Mouse (Mus musculus) limb, embryonic 15.5 days (tissue): ENCODE results near the gene Plcd1. TPM values are rescaled to one million over a fixed set of nuclear protein-coding genes. Genes with fewer than 3 reads are reported as not detected.

Experiments
- ATAC-seq: fragments of 200-750 bp; cut with Nextera tagmentation; 2 replicates; pipeline ENCODE4 v1.8.0; 2017; ENCODE audit warnings: low read depth, moderate TSS enrichment; ENCODE audit not compliant: insufficient number of reproducible peaks, low FRiP score, low TSS enrichment
- H3K27ac ChIP-seq: fragments of 300-500 bp; sonication (generic); 2 replicates; pipeline ENCODE4 v1.5.1; 2015; ENCODE audit warnings: moderate library complexity, mild to moderate bottlenecking, inconsistent platforms
- H3K27me3 ChIP-seq: fragments of 300-500 bp; sonication (generic); 2 replicates; pipeline ENCODE4 v1.6.1; 2015; ENCODE audit warnings: inconsistent platforms
- H3K36me3 ChIP-seq: fragments of 300-500 bp; sonication (generic); 2 replicates; pipeline ENCODE4 v1.6.1; 2015; ENCODE audit warnings: inconsistent platforms
- H3K4me1 ChIP-seq: fragments of 300-500 bp; sonication (generic); 2 replicates; pipeline ENCODE4 v1.6.1; 2015; ENCODE audit warnings: inconsistent platforms
- H3K4me2 ChIP-seq: fragments of 300-500 bp; sonication (generic); 2 replicates; pipeline ENCODE4 v1.6.1; 2015; ENCODE audit warnings: mild to moderate bottlenecking, inconsistent platforms
- H3K4me3 ChIP-seq: fragments of 300-500 bp; sonication (generic); 2 replicates; pipeline ENCODE4 v1.5.1; 2015; ENCODE audit warnings: mild to moderate bottlenecking, inconsistent platforms
- H3K9ac ChIP-seq: fragments of 300-500 bp; sonication (generic); 2 replicates; pipeline ENCODE4 v1.6.1; 2015; ENCODE audit warnings: inconsistent platforms
- H3K9me3 ChIP-seq: fragments of 300-500 bp; sonication (generic); 2 replicates; pipeline ENCODE4 v1.6.1; 2016; ENCODE audit warnings: inconsistent platforms
- WGBS: fragments of 180-500 bp; shearing (Covaris S2); methylation state at CpG from one replicate; pipeline ENCODE4 v1.1.7; 2015; 5-methylcytosine and 5-hydroxymethylcytosine counted together
- polyA plus RNA-seq: library from polyadenylated mRNA; unstranded; fragments of >200 nt; fragmentation: Nextera tagmentation; extraction: Ambion mirVana; gene quantifications from 2 replicates; pipeline ENCODE4 v1.2.1, GENCODE M21; 2015

Plcd1 gene
- polyA plus RNA-seq, 1 experiment from 2014 or later: 55.5 TPM

DNA sequence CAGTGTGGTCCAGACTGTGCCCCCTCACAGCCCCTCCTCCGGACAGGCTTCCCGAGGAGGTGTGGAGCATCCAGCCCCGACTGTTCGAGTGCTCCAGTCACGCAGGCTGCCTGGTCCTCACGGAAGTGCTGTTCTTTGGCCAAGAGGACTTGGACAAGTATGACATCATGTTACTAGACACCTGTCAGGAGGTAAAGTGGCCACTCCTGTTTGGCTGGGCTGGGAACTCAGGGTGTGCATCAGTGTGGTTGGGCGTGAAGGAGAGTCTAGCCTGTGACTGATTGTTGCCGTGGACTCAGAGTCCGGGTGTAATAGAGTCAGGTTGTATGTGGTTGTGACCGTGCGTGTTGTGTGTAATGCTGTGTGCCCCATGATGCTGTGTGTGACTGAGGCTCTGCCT is 25.0 kb downstream of the Plcd1 start:
- no peak overlapping the region for H3K27ac ChIP-seq
- peaks cover 8% of the 10 kb centered on the region; the same call in 1 of the 2 replicates for H3K4me1 ChIP-seq
- no peaks in the 10 kb centered on the region for H3K9me3 ChIP-seq
- no peak for ATAC-seq
- WGBS: 84% methylated on average over 11 of the region's 11 CpGs
- H3K27me3 ChIP-seq: no peaks in the 10 kb centered on the region
- no peak overlapping the region for H3K9ac ChIP-seq
- no peak overlapping the region for H3K4me3 ChIP-seq
- no peak overlapping the region for H3K4me2 ChIP-seq
- peaks cover 23% of the 10 kb centered on the region for H3K36me3 ChIP-seq

DNA sequence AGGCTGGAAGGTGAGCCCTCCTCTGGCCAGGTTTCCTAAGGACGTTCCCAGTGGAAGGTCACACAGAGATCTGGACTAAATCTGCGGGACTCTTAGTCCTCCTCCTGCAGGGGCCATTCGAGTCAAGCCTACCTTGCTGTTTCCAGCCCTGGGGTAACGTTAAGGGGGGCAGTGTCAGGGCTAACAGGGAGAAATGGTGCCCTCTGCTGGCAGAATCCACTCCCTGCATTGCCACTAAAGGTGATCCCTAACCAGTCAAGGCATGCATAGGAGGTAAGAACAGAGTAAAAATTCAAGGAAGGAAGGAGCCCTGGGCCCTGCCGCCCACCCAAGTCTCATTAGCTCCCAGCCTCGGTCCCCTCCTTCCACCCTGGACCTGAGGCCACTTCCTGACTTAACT is 25.7 kb downstream of the Plcd1 start:
- no peak overlapping the region for H3K4me3 ChIP-seq
- peaks cover 16% of the 10 kb centered on the region for H3K36me3 ChIP-seq
- H3K27ac ChIP-seq: no peak overlapping the region
- no peaks in the 10 kb centered on the region for H3K27me3 ChIP-seq
- H3K9ac ChIP-seq: no peak overlapping the region
- ATAC-seq: no peak
- WGBS: 3% methylated on average over 6 of the region's 6 CpGs
- peaks cover 14% of the 10 kb centered on the region for H3K4me1 ChIP-seq
- no peak overlapping the region for H3K4me2 ChIP-seq
- H3K9me3 ChIP-seq: no peaks in the 10 kb centered on the region

DNA sequence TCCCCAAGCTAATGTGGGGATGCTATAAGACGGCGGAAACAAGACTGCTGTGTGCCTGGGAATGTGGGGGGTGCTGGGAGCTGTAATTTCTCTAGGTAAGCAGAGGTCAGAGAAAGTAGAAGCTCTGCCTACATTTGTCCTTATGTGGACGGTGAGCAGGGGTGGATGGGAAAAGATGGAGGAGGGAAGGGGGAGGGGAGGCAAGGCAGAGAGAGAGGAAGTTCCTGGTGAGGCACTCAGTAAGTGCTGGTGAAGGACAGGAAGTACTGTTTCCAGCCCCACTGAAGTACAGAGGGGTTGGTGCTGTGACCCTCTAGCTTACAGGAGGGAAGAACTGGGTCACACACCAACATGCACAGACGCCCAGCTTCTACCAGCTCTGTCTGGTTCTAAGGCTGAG is 29.0 kb downstream of the Plcd1 start:
- H3K27ac ChIP-seq: no peak overlapping the region
- ATAC-seq: no peak

DNA sequence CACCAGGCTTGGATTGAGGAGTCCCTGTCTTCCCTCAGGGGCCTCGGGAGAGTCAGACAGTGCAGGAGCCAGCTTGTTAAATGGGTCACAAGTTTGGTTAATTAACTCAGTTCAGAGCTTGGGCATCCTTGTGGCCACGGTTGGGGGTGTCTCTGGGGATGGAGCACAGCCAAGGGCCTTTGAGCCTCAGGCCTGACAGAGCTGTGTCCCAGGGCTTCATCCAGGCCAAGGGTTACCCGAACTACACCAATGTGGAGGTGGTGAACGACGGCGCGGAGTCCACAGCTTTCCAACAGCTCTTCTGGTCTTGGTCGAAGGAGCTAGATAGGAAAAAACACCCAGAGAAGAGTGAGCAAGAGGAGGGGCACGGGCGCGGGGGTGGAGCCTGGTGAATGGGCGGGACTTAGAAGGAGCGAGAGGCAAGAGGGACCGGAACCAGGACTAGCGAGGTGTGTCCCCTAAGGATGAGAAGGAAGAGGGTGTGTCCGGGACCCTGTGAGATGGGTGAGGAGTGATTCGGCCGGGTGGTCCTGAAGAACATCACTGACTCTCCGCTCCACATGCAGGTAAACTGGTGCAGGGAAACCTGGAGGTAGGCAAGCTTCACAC is 30.2 kb downstream of the Plcd1 start:
- no peak overlapping the region for H3K4me2 ChIP-seq
- no peak overlapping the region for H3K27ac ChIP-seq
- no peaks in the 10 kb centered on the region for H3K27me3 ChIP-seq
- no peaks in the 10 kb centered on the region for H3K9me3 ChIP-seq
- H3K9ac ChIP-seq: no peak overlapping the region
- H3K4me3 ChIP-seq: no peak overlapping the region
- WGBS: 26% methylated on average over 19 of the region's 19 CpGs
- no peaks in the 10 kb centered on the region for H3K36me3 ChIP-seq
- peaks cover 21% of the 10 kb centered on the region for H3K4me1 ChIP-seq
- no peak for ATAC-seq

More for the DNA sequence above, 29.0 kb downstream of the Plcd1 start:
- Histone ChIP-seq H3K4me1 (peaks cover 21% of the 10 kb centered on the region), H3K36me3 (no peaks in the 10 kb centered on the region), H3K4me3 (no peak overlapping the region), H3K4me2 (no peak overlapping the region), H3K9ac (no peak overlapping the region), H3K9me3 (no peaks in the 10 kb centered on the region), H3K27me3 (no peaks in the 10 kb centered on the region)
- WGBS: 63% methylated on average over 4 of the region's 4 CpGs

DNA sequence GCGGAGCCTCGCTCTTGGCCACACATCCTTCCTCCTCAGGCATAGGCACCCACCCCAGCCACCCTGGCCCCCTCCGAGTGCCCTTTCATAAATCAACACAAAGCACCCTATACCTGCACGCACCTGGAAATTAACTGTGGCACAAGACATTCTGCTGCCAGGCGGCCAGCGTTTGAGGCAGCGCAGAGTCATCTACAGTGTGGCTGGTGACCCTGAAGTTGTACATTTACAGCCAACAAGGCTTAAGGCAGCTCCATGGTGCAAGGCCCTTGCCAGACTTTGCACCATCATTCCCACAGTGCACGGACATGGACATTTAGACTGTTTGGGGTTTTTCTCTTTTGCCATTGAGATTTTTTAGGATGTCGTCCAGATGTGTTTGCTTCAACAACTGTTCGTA is 32.6 kb downstream of the Plcd1 start:
- Histone ChIP-seq H3K9ac (no peak overlapping the region), H3K27ac (no peak overlapping the region), H3K27me3 (no peaks in the 10 kb centered on the region), H3K36me3 (no peaks in the 10 kb centered on the region), H3K4me2 (no peak overlapping the region), H3K4me3 (no peak overlapping the region), H3K9me3 (no peaks in the 10 kb centered on the region), H3K4me1 (peaks cover 14% of the 10 kb centered on the region)
- 85% methylated on average over 10 of the region's 10 CpGs for WGBS
- ATAC-seq: no peak

DNA sequence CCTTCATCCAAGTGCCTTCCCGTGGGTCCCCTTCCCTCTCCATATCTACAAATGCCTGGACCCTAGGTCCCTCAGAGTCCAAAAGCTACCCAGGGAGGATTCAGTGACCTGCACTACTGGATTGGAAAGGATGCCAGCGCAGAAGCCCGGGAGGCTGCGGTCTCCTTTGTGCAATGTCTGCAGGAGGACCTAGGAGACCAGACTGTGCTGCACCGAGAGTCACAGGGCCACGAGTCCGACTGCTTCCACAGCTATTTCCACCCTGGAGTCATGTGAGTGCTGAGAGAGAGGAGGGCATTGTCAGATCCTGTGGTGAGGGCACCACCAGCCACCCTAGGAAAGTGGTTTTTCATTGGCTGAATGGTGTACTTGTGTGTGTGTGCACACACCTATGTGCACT is 35.1 kb downstream of the Plcd1 start:
- Histone ChIP-seq H3K9me3 (no peaks in the 10 kb centered on the region), H3K4me3 (no peak overlapping the region), H3K9ac (no peak overlapping the region), H3K4me2 (no peak overlapping the region), H3K27ac (no peak overlapping the region), H3K27me3 (no peaks in the 10 kb centered on the region), H3K4me1 (peaks cover 27% of the 10 kb centered on the region), H3K36me3 (no peaks in the 10 kb centered on the region)
- ATAC-seq: no peak
- WGBS: 84% methylated on average over 7 of the region's 7 CpGs

DNA sequence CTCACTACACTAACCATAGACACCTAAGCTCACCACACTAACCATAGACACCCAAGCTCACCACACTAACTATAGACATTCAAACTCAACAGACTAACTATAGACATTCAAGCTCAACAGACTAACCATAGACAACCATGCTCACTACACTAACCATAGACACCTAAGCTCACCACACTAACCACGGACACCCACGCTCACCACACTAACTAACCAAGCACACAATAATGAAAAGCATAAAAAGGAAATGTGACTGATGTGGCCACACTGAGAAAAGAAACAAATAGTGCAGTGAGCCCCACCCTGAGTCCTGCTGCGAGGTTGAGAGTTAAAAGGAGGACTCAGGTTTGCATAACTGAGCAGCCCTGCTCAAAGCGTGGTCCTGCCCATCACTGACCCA is 38.0 kb downstream of the Plcd1 start:
- Histone ChIP-seq H3K4me1 (peaks cover 33% of the 10 kb centered on the region), H3K4me3 (no peak overlapping the region), H3K27me3 (no peaks in the 10 kb centered on the region), H3K4me2 (no peak overlapping the region), H3K9ac (no peak overlapping the region), H3K9me3 (no peaks in the 10 kb centered on the region), H3K27ac (no peak overlapping the region), H3K36me3 (no peaks in the 10 kb centered on the region)
- ATAC-seq: no peak
- WGBS: 81% methylated on average over 4 of the region's 4 CpGs

DNA sequence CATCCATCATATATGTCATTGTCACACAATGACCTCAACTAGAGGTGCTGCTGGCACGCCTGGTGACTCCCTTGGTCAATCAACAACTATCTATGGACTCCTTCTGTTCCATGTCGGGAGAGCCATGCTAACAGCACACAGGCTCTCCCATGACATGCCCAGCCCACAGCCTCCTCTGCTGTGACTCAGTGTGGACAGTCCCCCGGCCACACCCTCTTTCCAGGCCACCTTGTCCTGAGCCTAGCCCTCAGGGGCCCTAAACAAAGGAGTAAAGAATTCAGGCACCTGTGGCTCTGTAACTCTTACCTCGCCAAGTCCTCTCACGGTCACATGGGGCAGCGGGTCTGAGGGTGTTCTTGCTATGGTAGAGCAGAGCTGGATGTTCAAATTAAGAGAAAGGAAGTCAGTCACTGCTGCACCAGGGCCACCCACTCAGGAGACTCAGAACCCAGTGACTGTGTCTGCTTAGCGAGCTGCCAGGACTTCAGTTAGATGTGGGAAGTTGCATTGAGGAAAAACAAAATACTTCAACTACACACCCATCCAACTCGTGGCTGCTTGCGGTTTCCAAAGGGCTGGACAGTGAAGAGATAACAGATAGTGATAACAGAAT is 39.2 kb downstream of the Plcd1 start:
- Histone ChIP-seq H3K9ac (no peak overlapping the region), H3K4me1 (peaks cover 33% of the 10 kb centered on the region), H3K27me3 (no peaks in the 10 kb centered on the region), H3K36me3 (no peaks in the 10 kb centered on the region), H3K9me3 (no peaks in the 10 kb centered on the region), H3K4me2 (peak overlapping the region; percentile 81), H3K27ac (no peak overlapping the region), H3K4me3 (no peak overlapping the region)
- ATAC-seq: no peak
- WGBS: 78% methylated on average over 9 of the region's 9 CpGs

DNA sequence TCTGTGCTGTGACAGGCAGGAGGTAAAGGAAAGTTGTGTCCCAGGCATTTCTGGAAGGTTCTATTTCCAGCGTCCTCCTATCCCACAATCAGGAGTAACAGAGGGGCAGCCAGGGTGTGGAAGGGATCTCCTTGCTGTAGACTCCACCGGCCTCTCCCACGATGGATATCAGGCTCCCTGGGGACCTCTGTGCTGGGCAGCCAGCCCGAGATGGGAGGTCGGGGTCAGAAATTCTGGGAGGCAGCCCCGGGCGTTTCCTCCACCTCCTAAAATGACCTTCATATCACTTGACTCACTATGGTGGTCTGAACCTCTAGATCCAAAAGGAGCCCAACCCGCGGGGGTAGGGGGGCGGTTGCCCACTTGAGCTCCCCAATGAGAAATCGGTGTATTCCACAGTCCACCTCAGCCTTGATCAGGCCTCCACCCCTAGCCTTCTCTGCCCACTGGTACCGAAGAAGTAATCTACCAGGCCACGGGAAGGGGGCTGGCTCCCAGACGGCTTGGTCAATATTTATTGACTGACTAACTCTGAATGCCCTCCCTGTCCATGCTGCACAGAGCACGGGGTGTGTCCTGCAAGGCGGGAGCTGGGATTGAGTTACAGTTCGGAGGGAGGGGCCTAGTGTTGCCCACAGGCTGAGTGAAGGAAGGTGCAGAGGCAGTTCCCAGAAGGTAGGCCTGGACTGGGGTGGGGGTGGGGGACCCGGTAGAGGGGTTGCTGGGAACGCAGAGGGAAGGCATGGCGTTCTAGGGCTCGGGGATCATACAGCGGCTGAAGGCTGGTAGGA is 41.0 kb downstream of the Plcd1 start, which contains the start of gene Vill:
Vill (plus strand) TSS at position 625 of the 791 bp plus-strand sequence.
- H3K4me3 ChIP-seq: peak within 1 kb of the TSS; percentile 47
- H3K9ac ChIP-seq: peak within 1 kb of the TSS; percentile 44
- 17% methylated on average over 22 of the region's 22 CpGs for WGBS
- no peaks in the 10 kb centered on the region for H3K27me3 ChIP-seq
- peak within 1 kb of the TSS; percentile 67 for H3K27ac ChIP-seq
- ATAC-seq: peak; percentile 81
- H3K36me3 ChIP-seq: no peaks in the 10 kb centered on the region
- no peaks in the 10 kb centered on the region for H3K9me3 ChIP-seq
- H3K4me1 ChIP-seq: peaks cover 39% of the 10 kb centered on the region
- H3K4me2 ChIP-seq: peak within 1 kb of the TSS; percentile 81

DNA sequence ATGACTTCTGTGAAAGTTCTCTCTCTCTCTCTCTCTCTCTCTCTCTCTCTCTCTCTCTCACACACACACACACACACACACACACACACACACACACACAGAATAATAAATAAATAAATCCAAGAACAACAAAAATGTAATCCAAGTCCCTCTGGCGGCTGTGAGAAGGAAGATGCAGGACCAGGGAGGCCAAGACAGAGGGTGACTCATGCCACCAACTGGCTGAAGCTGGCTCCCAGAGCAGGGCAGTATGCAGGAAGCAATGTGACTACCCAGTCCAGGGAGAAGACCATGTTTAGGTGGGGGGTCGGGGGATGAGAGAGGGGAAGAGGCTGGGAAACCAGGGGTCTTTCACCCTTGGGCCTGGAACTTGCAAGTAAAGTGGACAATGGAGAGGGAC is 42.1 kb downstream of the Plcd1 start:
- no peaks in the 10 kb centered on the region for H3K9me3 ChIP-seq
- no peak overlapping the region for H3K4me3 ChIP-seq
- H3K27ac ChIP-seq: no peak overlapping the region
- no peak overlapping the region for H3K4me2 ChIP-seq
- peaks cover 39% of the 10 kb centered on the region for H3K4me1 ChIP-seq
- H3K36me3 ChIP-seq: 0 out of 2 replicates have a peak, but pooled peaks cover under 1% of the 10 kb centered on the region
- no peak for ATAC-seq
- H3K27me3 ChIP-seq: no peaks in the 10 kb centered on the region
- 77% methylated on average over 2 of the region's 2 CpGs for WGBS
- no peak overlapping the region for H3K9ac ChIP-seq

DNA sequence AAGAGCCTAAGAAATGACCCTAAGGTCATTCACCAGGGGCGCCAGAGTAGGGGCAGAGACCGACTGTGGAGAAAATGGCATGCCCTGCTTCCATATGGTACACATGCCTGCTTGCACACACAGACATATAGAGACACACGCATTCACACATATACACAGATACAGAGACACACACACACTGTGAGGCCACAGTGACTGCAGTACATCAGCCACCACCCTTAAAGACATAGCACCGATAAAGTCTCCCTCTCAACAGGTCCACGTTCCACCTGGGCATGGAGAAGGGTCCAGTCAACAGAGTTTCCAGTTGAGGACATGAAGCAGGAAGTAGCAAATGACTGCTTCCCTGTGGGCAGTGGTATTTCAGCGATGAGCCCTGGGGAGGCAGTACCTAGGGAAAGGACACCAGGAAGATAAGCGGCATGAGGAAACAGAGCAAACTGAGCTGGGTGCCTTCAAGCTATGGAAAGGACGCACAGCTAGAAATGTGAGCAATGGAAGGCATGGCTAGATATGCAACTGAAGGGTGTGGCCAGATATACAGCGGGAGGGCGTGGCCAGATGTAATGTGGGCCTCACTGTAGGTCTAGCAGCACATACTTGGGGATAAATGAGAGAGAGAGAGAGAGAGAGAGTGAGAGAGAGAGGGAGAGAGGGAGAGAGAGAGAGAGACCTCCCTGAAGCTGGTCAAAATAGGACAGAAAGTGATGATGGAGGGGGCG is 45.0 kb downstream of the Plcd1 start:
- Histone ChIP-seq H3K4me3 (no peak overlapping the region), H3K9me3 (no peaks in the 10 kb centered on the region), H3K4me1 (peaks cover 29% of the 10 kb centered on the region), H3K9ac (no peak overlapping the region), H3K4me2 (no peak overlapping the region), H3K36me3 (0 out of 2 replicates have a peak, but pooled peaks cover 2% of the 10 kb centered on the region), H3K27ac (no peak overlapping the region), H3K27me3 (no peaks in the 10 kb centered on the region)
- ATAC-seq: no peak
- 68% methylated on average over 11 of the region's 11 CpGs for WGBS
